In genomic region chr8:122830349-122831061, GRCm38 (mm10) we compare ENCODE assay signal across 8 mouse cellular contexts. TPM values are rescaled to one million over a fixed set of nuclear protein-coding genes. Genes with fewer than 3 reads are reported as not detected.
DNase-seq lines count a peak whose midpoint lies in the region; ATAC-seq and TF ChIP-seq lines count a peak whose summit lies in the region.

No protein-coding gene starts in this region.

- H3K36me3 ChIP-seq in ES-E14 (ENCODE audit: control insufficient read depth, insufficient read depth, low read length, poor library complexity, severe bottlenecking), result no peaks in the 10 kb centered on the region
- no peaks in the 10 kb centered on the region for H3K36me3 ChIP-seq in forebrain, postnatal 0 days (ENCODE audit: insufficient read depth)
- H3K36me3 ChIP-seq in hindbrain, embryonic 11.5 days (ENCODE audit: control insufficient read depth, insufficient read depth, low read length), result no peaks in the 10 kb centered on the region
- no peaks in the 10 kb centered on the region for H3K36me3 ChIP-seq in lung, postnatal 0 days (ENCODE audit: insufficient read depth, low read length)

- no peak overlapping the region for H3K9ac ChIP-seq in ES-E14 (ENCODE audit: insufficient read depth, low read depth, low read length, poor library complexity, severe bottlenecking)
- H3K9ac ChIP-seq in forebrain, postnatal 0 days, result no peak overlapping the region
- no peak overlapping the region for H3K9ac ChIP-seq in hindbrain, embryonic 11.5 days (ENCODE audit: low read depth, low read length)
- no peak overlapping the region for H3K9ac ChIP-seq in lung, postnatal 0 days (replicated peaks; ENCODE audit: low read depth)

- no peak for TF ChIP-seq EP300 in lung, postnatal 0 days (IDR thresholded peaks at IDR 0.05)

- H3K27ac ChIP-seq in ES-E14 (ENCODE audit: insufficient read depth, low read depth, low read length, poor library complexity, severe bottlenecking), result no peak overlapping the region
- no peak overlapping the region for H3K27ac ChIP-seq in forebrain, postnatal 0 days (ENCODE audit: low read depth, low read length)
- H3K27ac ChIP-seq in hindbrain, embryonic 11.5 days (ENCODE audit: low read depth, low read length), result no peak overlapping the region
- no peak overlapping the region for H3K27ac ChIP-seq in lung, postnatal 0 days (ENCODE audit: low read length)

- DNase-seq in ES-E14 (ENCODE audit: low read depth, low spot score), result peak; percentile 69
- DNase-seq in cerebellum, adult 11-12 months, result peak; percentile 89
- peak; percentile 93 for DNase-seq in forebrain, postnatal 0 days
- DNase-seq in hindbrain, embryonic 11.5 days (ENCODE audit: low spot score), result peak; percentile 95
- peak; percentile 81 for DNase-seq in layer of hippocampus, adult 9-11 months
- DNase-seq in lung, postnatal 0 days (ENCODE audit: low spot score), result peak; percentile 74
- peak; percentile 87 for DNase-seq in ovary, postnatal 36 days (ENCODE audit: low spot score)
- peak; percentile 96 for DNase-seq in thymus, postnatal 14 days

- ATAC-seq in forebrain, postnatal 0 days, result peak; percentile 90
- ATAC-seq in hindbrain, embryonic 11.5 days (ENCODE audit: low FRiP score), result peak; percentile 75
- ATAC-seq in lung, postnatal 0 days, result peak; percentile 81

- H3K9me3 ChIP-seq in ES-E14 (ENCODE audit: control insufficient read depth, insufficient read depth, low read depth, low read length), result no peaks in the 10 kb centered on the region
- H3K9me3 ChIP-seq in forebrain, postnatal 0 days (ENCODE audit: low read length), result no peaks in the 10 kb centered on the region
- no peaks in the 10 kb centered on the region for H3K9me3 ChIP-seq in hindbrain, embryonic 11.5 days (ENCODE audit: control insufficient read depth, low read length)
- H3K9me3 ChIP-seq in lung, postnatal 0 days (ENCODE audit: low read length), result no peaks in the 10 kb centered on the region

- H3K4me1 ChIP-seq in ES-E14 (ENCODE audit: control insufficient read depth in 2 of 2, insufficient read depth in 2 of 2, low read length in 2 of 2, poor library complexity in 1 of 2), result no peaks in the 10 kb centered on the region; a peak in 1 of 4 replicates
- no peaks in the 10 kb centered on the region for H3K4me1 ChIP-seq in forebrain, postnatal 0 days (ENCODE audit: insufficient read depth)
- peaks cover 5% of the 10 kb centered on the region; the same call in 1 of the 2 replicates for H3K4me1 ChIP-seq in hindbrain, embryonic 11.5 days (replicated peaks; ENCODE audit: control insufficient read depth, insufficient read depth, low read length)
- H3K4me1 ChIP-seq in lung, postnatal 0 days (ENCODE audit: insufficient read depth, low read depth, low read length), result no peaks in the 10 kb centered on the region

- in situ Hi-C loops in ES-E14 (cut with MboI; ENCODE audit: low sequenced_read_pairs in 2 of 2, unreplicated experiment in 2 of 2), result no loop called here

- H3K4me3 ChIP-seq in ES-E14 (ENCODE audit: insufficient read depth in 1 of 2, low read depth in 1 of 2, low read length in 2 of 2, poor library complexity in 1 of 2, severe bottlenecking in 1 of 2), result no peak overlapping the region
- no peak overlapping the region for H3K4me3 ChIP-seq in forebrain, postnatal 0 days (ENCODE audit: low read depth, low read length)
- H3K4me3 ChIP-seq in hindbrain, embryonic 11.5 days (ENCODE audit: low read depth, low read length), result no peak overlapping the region
- no peak overlapping the region for H3K4me3 ChIP-seq in lung, postnatal 0 days (ENCODE audit: low read depth, low read length)

- 48% methylated on average over 8 of the region's 8 CpGs for WGBS in forebrain, postnatal 0 days
- WGBS in hindbrain, embryonic 11.5 days, result 45% methylated on average over 8 of the region's 8 CpGs
- WGBS in lung, postnatal 0 days, result 40% methylated on average over 8 of the region's 8 CpGs

- H3K4me2 ChIP-seq in forebrain, postnatal 0 days (ENCODE audit: low read depth), result no peak overlapping the region
- H3K4me2 ChIP-seq in hindbrain, embryonic 11.5 days (replicated peaks; ENCODE audit: low read depth, low read length), result no peak overlapping the region
- H3K4me2 ChIP-seq in lung, postnatal 0 days (replicated peaks; ENCODE audit: low read depth, low read length), result no peak overlapping the region

- H3K27me3 ChIP-seq in forebrain, postnatal 0 days (ENCODE audit: insufficient read depth, low read length), result no peaks in the 10 kb centered on the region
- no peaks in the 10 kb centered on the region for H3K27me3 ChIP-seq in hindbrain, embryonic 11.5 days (ENCODE audit: control insufficient read depth, insufficient read depth, low read length)
- H3K27me3 ChIP-seq in lung, postnatal 0 days (replicated peaks; ENCODE audit: insufficient read depth, low read length), result no peaks in the 10 kb centered on the region

- TF ChIP-seq CTCF in forebrain, postnatal 0 days (IDR thresholded peaks at IDR 0.05; ENCODE audit: low read depth), result peak; percentile 99
- peak; percentile 99 for TF ChIP-seq CTCF in lung, postnatal 0 days (IDR thresholded peaks at IDR 0.05)

TF ChIP-seq in ES-E14, 5 proteins besides CTCF, POLR2A, EP300 and RAD21:
- TF ChIP-seq HCFC1 (IDR thresholded peaks at IDR 0.05; ENCODE audit: borderline replicate concordance, insufficient read depth, low read length), result no peak
- TF ChIP-seq ZC3H11A (IDR thresholded peaks at IDR 0.05; ENCODE audit: borderline replicate concordance, low read depth, low read length), result peak; percentile 95
TF ChIP-seq in ES-E14: peak in this region for 1.

RNA-seq across cellular contexts. Expression of gene Cdh15, which starts 17.3 kb away (rescaled TPM):
- total RNA-seq in ES-E14 (2012; rRNA removed), result 0.76 and 1.1 TPM in 2 replicates
- total RNA-seq in forebrain, postnatal 0 days (2014; rRNA removed), result 1.7 and 1.8 TPM in 2 replicates
- 2.7 and 3.3 TPM in 2 replicates for polyA plus RNA-seq in forebrain, postnatal 0 days (2015; fragmentation: Nextera tagmentation; extraction: Ambion mirVana)
- polyA plus RNA-seq in hindbrain, embryonic 11.5 days (2014; fragmentation: Nextera tagmentation; extraction: Ambion mirVana), result 0.86 and 1.7 TPM in 2 replicates
- 0.10 TPM in 1 of 2 replicates, not detected in the other for polyA plus RNA-seq in lung, postnatal 0 days (2015; fragmentation: Nextera tagmentation; extraction: Ambion mirVana)

RNA-seq across cellular contexts. Expression of gene Acsf3, which starts 55.2 kb away (rescaled TPM):
- total RNA-seq in ES-E14 (2012; rRNA removed), result 11.7 and 12.4 TPM in 2 replicates
- 18.5 and 25.6 TPM in 2 replicates for total RNA-seq in forebrain, postnatal 0 days (2014; rRNA removed)
- polyA plus RNA-seq in forebrain, postnatal 0 days (2015; fragmentation: Nextera tagmentation; extraction: Ambion mirVana), result 13.2 and 16.9 TPM in 2 replicates
- 11.5 and 15.4 TPM in 2 replicates for polyA plus RNA-seq in hindbrain, embryonic 11.5 days (2014; fragmentation: Nextera tagmentation; extraction: Ambion mirVana)
- 10.9 TPM in 2 replicates for polyA plus RNA-seq in lung, postnatal 0 days (2015; fragmentation: Nextera tagmentation; extraction: Ambion mirVana)
